Mouse (Mus musculus): ENCODE measurements around the gene Zfp940. TPM values are rescaled to one million over a fixed set of nuclear protein-coding genes. Genes with fewer than 3 reads are reported as not detected.

The Zfp940 gene
- polyA plus RNA-seq, 1 experiment from 2014 or later: 7.6 TPM

DNA sequence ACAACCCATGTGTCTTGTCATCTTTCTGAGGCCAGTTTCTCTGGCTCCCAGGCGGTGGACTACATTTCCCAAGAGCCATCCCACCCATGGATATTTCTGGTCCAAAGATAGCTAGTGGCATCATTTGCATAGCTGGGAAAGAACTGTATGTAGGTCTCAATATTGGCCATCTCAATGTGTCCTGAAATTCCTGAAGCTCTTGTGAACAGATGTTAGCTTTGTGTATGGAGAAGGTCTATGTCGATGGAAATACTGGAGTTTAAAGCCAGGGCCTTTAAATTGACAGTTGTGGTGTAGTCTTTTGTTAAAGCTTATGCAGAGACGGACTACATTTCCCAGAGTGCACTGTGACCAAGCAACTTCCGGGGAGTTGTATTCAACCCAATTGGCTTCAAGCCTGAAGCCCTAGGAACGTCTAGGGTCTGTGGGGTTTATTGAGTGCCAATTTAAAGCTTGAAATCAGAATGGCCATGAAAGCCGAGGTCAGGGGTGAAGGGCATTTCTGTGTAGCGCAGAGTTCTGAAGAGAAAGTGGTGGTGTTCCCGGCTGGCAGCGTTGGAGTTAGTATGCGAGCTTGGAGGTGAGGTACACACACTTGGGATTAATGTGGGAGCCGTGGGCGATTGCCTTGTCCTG, 34.7 kb downstream of the Zfp940 start:
- peak; percentile 70 for ATAC-seq (ENCODE audit: low FRiP score, low TSS enrichment)
- Histone ChIP-seq H3K4me3 (ENCODE audit: low read length) (peak overlapping the region; percentile 61), H3K9me3 (ENCODE audit: control insufficient read depth, low read length) (no peaks in the 10 kb centered on the region), H3K36me3 (ENCODE audit: control insufficient read depth, insufficient read depth, low read length) (peaks cover 17% of the 10 kb centered on the region; the same call in 1 of the 2 replicates), H3K9ac (ENCODE audit: low read depth, low read length) (peak overlapping the region; percentile 51), H3K27ac (ENCODE audit: low read depth, low read length) (peak overlapping the region; percentile 42; the same call in 1 of the 2 replicates), H3K27me3 (ENCODE audit: control insufficient read depth, insufficient read depth, low read length) (no peaks in the 10 kb centered on the region), H3K4me1 (ENCODE audit: control insufficient read depth, insufficient read depth, low read length) (peaks cover 11% of the 10 kb centered on the region; the same call in 1 of the 2 replicates), H3K4me2 (replicated peaks; ENCODE audit: low read depth, low read length) (peak overlapping the region; percentile 67)
- WGBS: 3% methylated on average over 12 of the region's 12 CpGs

- Histone ChIP-seq H3K9me3 (ENCODE audit: control insufficient read depth, low read length) (no peaks in the 10 kb centered on the region), H3K36me3 (ENCODE audit: control insufficient read depth, insufficient read depth, low read length) (no peaks in the 10 kb centered on the region), H3K27me3 (ENCODE audit: control insufficient read depth, insufficient read depth, low read length) (no peaks in the 10 kb centered on the region), H3K4me2 (replicated peaks; ENCODE audit: low read depth, low read length) (peak within 1 kb of the TSS; percentile 78), H3K4me1 (ENCODE audit: control insufficient read depth, insufficient read depth, low read length) (peaks cover 11% of the 10 kb centered on the region; the same call in 1 of the 2 replicates), H3K4me3 (ENCODE audit: low read length) (peak within 1 kb of the TSS; percentile 63), H3K27ac (ENCODE audit: low read depth, low read length) (peak within 1 kb of the TSS; percentile 79), H3K9ac (ENCODE audit: low read depth, low read length) (peak within 1 kb of the TSS; percentile 66)
- peak; percentile 95 for ATAC-seq (ENCODE audit: low FRiP score, low TSS enrichment)
- under 1% methylated on average over 26 of the region's 26 CpGs for WGBS
Observed at GRCm38 (mm10) chr7:29815910-29816429, 37.5 kb downstream of the Zfp940 start, which contains the start of gene Zfp790. Zfp790 (plus strand) TSS chr7:29816114.

DNA sequence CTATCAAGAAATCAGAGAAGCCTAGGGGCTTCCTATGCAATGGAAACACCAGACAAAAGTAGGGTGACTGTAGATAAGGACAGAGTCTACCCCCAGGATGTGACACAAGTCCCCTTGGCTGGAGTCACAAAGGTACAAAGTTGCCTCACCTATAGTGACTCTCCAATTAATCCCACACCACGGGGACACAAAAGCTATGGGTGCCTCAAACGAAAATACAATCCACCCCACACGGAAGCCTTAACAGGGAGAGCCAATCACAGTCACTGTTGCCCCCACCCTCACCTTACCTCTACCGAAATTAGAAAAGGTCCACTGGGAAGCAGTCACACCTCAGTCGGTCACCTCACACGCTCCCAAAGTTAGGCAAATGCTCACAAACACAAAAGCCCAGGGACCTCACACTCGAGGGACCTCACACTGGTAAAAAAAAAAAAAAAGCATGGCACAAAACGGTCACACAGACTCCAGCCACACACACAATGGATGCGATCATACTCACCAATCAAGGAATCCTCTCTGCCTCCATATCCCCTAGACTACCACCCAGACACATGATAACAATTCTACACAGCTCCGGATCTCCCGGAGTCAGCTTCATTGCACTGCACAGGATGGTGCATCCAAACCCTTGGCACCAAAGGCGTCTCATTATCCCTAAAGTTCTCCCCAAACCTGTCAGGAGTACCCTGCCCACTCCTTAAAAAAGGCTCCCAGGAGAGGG, 38.2 kb downstream of the Zfp940 start:
- H3K4me3 ChIP-seq (ENCODE audit: low read length): peak overlapping the region; percentile 63
- peak; percentile 47 for ATAC-seq (ENCODE audit: low FRiP score, low TSS enrichment)
- H3K4me1 ChIP-seq (ENCODE audit: control insufficient read depth, insufficient read depth, low read length): peaks cover 11% of the 10 kb centered on the region; the same call in 1 of the 2 replicates
- H3K36me3 ChIP-seq (ENCODE audit: control insufficient read depth, insufficient read depth, low read length): no peaks in the 10 kb centered on the region
- peak overlapping the region; percentile 66 for H3K9ac ChIP-seq (ENCODE audit: low read depth, low read length)
- H3K4me2 ChIP-seq (replicated peaks; ENCODE audit: low read depth, low read length): peak overlapping the region; percentile 78
- H3K9me3 ChIP-seq (ENCODE audit: control insufficient read depth, low read length): no peaks in the 10 kb centered on the region
- no peaks in the 10 kb centered on the region for H3K27me3 ChIP-seq (ENCODE audit: control insufficient read depth, insufficient read depth, low read length)
- WGBS: 3% methylated on average over 12 of the region's 12 CpGs
- peak overlapping the region; percentile 44 for H3K27ac ChIP-seq (ENCODE audit: low read depth, low read length)

DNA sequence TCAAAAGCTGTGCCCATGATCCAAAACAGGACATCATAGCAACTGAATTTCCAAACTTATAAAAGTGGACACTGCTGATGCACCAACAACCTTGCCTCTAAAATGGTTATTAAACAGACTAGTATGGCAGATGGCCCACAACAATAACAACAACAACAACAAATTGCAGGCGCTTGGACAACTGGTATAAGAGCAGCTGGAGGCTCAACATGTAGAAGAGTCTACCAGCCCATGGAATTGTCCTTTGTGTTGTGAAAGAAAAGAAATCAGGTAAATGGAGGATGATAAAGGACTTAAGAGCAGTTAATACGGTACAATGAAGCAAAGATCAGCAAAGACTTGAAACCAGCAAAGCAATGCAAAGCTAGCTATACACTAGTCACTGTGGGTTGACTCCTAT, 39.1 kb downstream of the Zfp940 start:
- Histone ChIP-seq H3K36me3 (ENCODE audit: control insufficient read depth, insufficient read depth, low read length) (no peaks in the 10 kb centered on the region), H3K4me3 (ENCODE audit: low read length) (peak overlapping the region; percentile 63; the same call in 1 of the 2 replicates), H3K4me2 (replicated peaks; ENCODE audit: low read depth, low read length) (no peak overlapping the region), H3K9me3 (ENCODE audit: control insufficient read depth, low read length) (no peaks in the 10 kb centered on the region), H3K4me1 (ENCODE audit: control insufficient read depth, insufficient read depth, low read length) (peaks cover 10% of the 10 kb centered on the region; the same call in 1 of the 2 replicates), H3K9ac (ENCODE audit: low read depth, low read length) (no peak overlapping the region), H3K27ac (ENCODE audit: low read depth, low read length) (no peak overlapping the region), H3K27me3 (ENCODE audit: control insufficient read depth, insufficient read depth, low read length) (no peaks in the 10 kb centered on the region)
- no peak for ATAC-seq (ENCODE audit: low FRiP score, low TSS enrichment)
- 90% methylated on average over 2 of the region's 2 CpGs for WGBS

DNA sequence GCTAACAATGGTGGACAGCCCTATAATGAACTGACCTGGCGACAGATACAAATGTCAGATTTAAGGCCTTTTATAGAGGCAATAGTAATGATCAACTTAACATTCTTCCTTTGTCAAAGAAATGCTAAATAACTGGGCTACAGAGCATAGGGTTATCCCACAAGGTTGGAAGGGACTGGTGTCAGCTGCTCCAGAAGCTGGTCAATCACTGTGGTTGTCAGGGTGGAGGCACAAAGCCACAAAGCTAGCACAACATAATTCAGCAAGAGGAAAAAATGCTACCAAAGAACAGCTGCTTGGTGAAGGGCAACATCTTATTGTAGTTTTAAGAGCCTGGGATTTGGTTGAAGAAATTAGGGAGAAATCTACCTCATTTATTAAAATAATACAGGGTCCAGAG, 41.2 kb downstream of the Zfp940 start:
- ATAC-seq (ENCODE audit: low FRiP score, low TSS enrichment): no peak
- 93% methylated on average over 1 of the region's 1 CpGs for WGBS
- H3K27me3 ChIP-seq (ENCODE audit: control insufficient read depth, insufficient read depth, low read length): no peaks in the 10 kb centered on the region
- no peak overlapping the region for H3K4me2 ChIP-seq (replicated peaks; ENCODE audit: low read depth, low read length)
- no peak overlapping the region for H3K4me3 ChIP-seq (ENCODE audit: low read length)
- H3K9me3 ChIP-seq (ENCODE audit: control insufficient read depth, low read length): no peaks in the 10 kb centered on the region
- no peak overlapping the region for H3K27ac ChIP-seq (ENCODE audit: low read depth, low read length)
- H3K4me1 ChIP-seq (ENCODE audit: control insufficient read depth, insufficient read depth, low read length): peaks cover 9% of the 10 kb centered on the region; the same call in 1 of the 2 replicates
- H3K9ac ChIP-seq (ENCODE audit: low read depth, low read length): no peak overlapping the region
- no peaks in the 10 kb centered on the region for H3K36me3 ChIP-seq (ENCODE audit: control insufficient read depth, insufficient read depth, low read length)

- no peaks in the 10 kb centered on the region for H3K36me3 ChIP-seq (ENCODE audit: control insufficient read depth, insufficient read depth, low read length)
- H3K4me2 ChIP-seq (replicated peaks; ENCODE audit: low read depth, low read length): no peak overlapping the region
- H3K27me3 ChIP-seq (ENCODE audit: control insufficient read depth, insufficient read depth, low read length): no peaks in the 10 kb centered on the region
- H3K27ac ChIP-seq (ENCODE audit: low read depth, low read length): no peak overlapping the region
- no peaks in the 10 kb centered on the region for H3K9me3 ChIP-seq (ENCODE audit: control insufficient read depth, low read length)
- WGBS: 82% methylated on average over 5 of the region's 5 CpGs
- no peak overlapping the region for H3K4me3 ChIP-seq (ENCODE audit: low read length)
- ATAC-seq (ENCODE audit: low FRiP score, low TSS enrichment): no peak
- no peak overlapping the region for H3K9ac ChIP-seq (ENCODE audit: low read depth, low read length)
- no peaks in the 10 kb centered on the region for H3K4me1 ChIP-seq (ENCODE audit: control insufficient read depth, insufficient read depth, low read length)
Observed at GRCm38 (mm10) chr7:29807046-29807445, 46.4 kb downstream of the Zfp940 start.

GRCm38 (mm10) chr7:29792906-29793305, 60.6 kb downstream of the Zfp940 start:
- H3K4me1 ChIP-seq (ENCODE audit: control insufficient read depth, insufficient read depth, low read length): no peaks in the 10 kb centered on the region
- H3K9ac ChIP-seq (ENCODE audit: low read depth, low read length): no peak overlapping the region
- peak overlapping the region; percentile 3; the same call in 1 of the 2 replicates for H3K4me3 ChIP-seq (ENCODE audit: low read length)
- H3K4me2 ChIP-seq (replicated peaks; ENCODE audit: low read depth, low read length): peak overlapping the region; percentile 27
- no peak for ATAC-seq (ENCODE audit: low FRiP score, low TSS enrichment)
- H3K9me3 ChIP-seq (ENCODE audit: control insufficient read depth, low read length): peaks cover 8% of the 10 kb centered on the region; the same call in 1 of the 2 replicates
- H3K36me3 ChIP-seq (ENCODE audit: control insufficient read depth, insufficient read depth, low read length): peaks cover 30% of the 10 kb centered on the region
- H3K27me3 ChIP-seq (ENCODE audit: control insufficient read depth, insufficient read depth, low read length): peaks cover 5% of the 10 kb centered on the region
- no peak overlapping the region for H3K27ac ChIP-seq (ENCODE audit: low read depth, low read length)
- 31% methylated on average over 27 of the region's 27 CpGs for WGBS

- Histone ChIP-seq H3K36me3 (ENCODE audit: control insufficient read depth, insufficient read depth, low read length) (peaks cover 25% of the 10 kb centered on the region), H3K4me1 (ENCODE audit: control insufficient read depth, insufficient read depth, low read length) (peaks cover 11% of the 10 kb centered on the region; the same call in 1 of the 2 replicates), H3K4me3 (ENCODE audit: low read length) (peak overlapping the region; percentile 89; the same call in 1 of the 2 replicates), H3K27me3 (ENCODE audit: control insufficient read depth, insufficient read depth, low read length) (no peaks in the 10 kb centered on the region), H3K9me3 (ENCODE audit: control insufficient read depth, low read length) (no peaks in the 10 kb centered on the region), H3K4me2 (replicated peaks; ENCODE audit: low read depth, low read length) (peak overlapping the region; percentile 74), H3K9ac (ENCODE audit: low read depth, low read length) (no peak overlapping the region), H3K27ac (ENCODE audit: low read depth, low read length) (no peak overlapping the region)
- WGBS: 77% methylated on average over 5 of the region's 5 CpGs
- ATAC-seq (ENCODE audit: low FRiP score, low TSS enrichment): no peak
Observed at GRCm38 (mm10) chr7:29785888-29786287, 67.6 kb downstream of the Zfp940 start.

Measured in kidney, embryonic 14.5 days (tissue).